Mouse (Mus musculus) thymus, postnatal 36 days (tissue): ENCODE data around the gene Keap1.

Experiments
- DNase-seq, 2 experiments: peaks; one replicate each; pipeline ENCODE4 v3.0.0; 2022; ENCODE audit warnings: mixed read lengths in 2 of 2

Keap1 gene

DNA sequence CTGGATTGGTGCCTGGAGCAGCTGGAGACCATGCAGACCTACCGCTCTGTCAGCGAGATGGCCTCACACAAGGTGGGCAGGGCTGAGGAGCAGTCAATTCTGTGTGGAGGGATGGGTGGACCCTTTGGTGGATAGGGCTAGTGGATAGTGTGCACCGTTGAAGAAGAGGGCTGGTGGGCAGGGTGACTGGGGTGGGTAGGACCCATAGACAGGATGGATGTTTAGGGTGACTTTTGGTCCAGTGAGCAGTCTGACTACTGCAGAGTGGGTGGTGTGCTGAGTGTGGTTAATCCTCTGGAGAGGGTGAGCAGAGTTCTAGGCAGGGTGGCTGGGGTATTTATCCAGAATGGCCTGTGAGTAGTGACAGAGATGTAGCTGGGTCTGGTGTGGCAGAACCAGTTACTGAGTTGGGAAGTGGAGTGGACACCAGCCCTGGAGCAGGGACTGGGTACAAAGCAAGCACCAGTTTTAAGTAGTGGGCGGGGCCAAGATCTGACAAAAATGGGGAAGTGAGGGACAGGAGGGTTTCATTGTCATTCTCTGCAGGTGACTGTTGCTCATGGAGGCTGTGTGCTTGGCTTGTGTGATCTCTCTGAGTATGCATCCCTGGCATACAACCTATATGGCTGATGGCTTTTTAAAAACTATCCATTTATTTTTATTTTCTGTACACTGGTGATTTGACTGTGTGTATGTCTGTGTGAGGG, 44.2 kb downstream of the Keap1 start:
- DNase-seq: no peak

DNA sequence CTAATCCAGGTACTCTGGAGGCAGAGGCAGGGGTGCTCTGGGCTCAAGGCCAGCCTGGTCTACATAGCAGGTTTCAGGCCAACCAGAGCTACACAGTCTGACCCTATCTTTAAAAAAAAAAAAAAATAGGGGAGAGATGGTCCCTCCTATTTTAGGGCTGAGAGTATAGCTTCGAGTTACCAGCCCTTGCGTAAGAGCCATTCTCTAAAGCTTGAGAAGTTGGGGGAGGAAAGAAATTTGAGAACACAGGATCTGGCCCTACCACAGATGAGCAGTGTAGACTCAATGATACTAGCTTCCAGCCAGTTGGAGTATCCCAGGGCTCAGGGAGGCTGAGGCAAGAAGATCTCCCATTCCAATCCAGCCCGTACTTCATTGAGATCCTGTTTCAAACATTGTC, 45.4 kb downstream of the Keap1 start:
- DNase-seq: no peak

DNA sequence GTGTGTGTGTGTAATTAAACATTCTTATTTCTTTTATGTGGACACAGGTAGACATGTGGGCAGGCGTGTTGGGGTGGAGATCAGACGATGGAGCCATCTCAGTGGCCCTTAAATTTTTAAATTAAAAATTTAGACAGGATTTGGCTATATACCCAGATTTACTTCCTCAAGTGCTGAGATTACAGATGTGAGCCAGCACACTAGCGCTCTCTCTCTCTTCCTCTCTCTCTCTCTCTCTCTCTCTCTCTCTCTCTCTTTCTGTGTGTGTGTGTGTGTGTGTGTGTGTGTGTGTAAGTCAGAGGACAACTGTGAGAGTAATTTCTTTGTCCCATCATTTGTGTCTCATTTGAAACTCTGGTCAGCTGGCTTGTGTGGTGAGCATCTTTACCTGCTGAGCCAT, 48.5 kb downstream of the Keap1 start:
- no peak for DNase-seq

DNA sequence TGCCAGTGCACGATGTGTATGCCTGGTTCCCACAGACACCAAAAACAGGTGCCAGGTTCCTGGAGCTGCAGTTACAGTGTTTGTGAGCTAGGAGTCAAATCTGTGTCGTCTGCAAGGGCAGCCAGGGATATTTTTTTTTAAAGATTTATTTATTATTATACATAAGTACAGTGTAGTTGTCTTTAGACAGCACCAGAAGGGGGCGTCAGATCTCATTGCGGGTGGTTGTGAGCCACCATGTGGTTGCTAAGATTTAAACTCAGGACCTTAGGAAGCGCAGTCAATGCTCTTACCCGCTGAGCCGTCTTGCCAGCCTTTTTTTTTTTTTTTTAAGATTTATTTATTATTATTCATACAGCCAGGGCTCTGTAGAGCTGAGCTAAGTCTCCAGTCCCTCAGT, 49.3 kb downstream of the Keap1 start:
- no peak for DNase-seq

DNA sequence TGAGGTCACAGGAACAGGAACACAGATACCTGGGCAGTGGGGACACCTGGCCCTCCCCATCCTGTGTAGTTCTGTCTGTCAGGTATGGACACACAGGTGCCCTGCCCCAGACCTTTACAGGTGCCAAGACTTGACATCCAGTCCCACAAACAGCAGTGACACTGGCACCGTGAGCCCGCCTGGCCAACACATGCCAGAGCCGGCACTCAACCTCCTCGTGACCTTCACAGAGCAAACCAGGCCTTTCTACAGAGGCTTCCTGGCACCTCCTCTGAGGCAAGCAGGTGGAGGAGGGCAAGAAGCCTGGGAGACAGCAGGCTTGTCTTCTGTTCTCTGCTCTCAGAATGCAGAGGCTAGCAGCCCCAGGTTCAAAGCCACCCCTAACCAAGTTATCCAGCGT, 53.7 kb downstream of the Keap1 start:
- DNase-seq: no peak

DNA sequence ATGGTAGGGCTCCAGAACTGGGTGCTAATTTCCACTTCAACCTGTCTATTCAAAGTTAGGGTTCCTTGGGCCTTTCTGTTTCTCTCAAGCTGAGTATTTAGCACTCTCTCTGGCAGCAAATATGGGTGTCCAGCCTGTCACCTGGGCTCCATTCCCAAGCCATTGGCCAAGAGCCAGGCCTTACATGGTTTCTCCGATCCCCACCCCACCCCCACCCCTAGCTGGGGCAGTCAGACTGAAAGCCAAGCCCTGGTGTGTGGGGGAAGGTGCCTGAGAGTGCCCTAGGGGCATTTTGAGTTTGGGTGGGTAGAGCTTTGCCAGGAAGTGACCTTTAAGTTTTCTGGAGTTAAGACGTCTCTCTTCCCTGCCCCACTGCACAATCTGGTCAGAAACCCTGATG, 54.4 kb downstream of the Keap1 start:
- no peak for DNase-seq

DNA sequence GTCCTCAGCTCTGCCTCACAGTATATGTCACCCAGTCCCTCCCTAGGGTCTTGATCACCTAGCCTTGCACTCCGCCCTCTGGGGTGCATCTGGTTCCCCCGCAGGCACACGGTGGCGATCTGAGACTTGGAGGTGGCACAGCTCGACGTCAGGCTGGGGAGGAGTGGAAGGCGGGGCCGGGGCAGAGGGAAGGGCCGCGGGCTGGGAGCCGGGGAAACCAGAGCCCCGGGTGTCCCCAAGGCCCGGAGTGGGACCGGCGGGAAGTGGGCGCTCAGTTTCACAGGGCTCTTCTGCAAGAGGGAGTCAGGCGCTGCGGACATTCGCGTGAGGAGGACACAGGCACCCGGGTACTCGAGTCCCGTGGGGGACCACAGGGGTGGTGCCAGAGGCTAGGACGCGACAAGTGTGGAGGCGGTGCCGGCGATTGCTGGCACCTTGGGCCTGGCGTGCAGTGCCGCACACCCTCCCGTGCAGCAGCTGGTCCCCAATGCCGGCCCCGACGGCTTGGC, 55.2 kb downstream of the Keap1 start:
- DNase-seq: peak; percentile 58 to 69

DNA sequence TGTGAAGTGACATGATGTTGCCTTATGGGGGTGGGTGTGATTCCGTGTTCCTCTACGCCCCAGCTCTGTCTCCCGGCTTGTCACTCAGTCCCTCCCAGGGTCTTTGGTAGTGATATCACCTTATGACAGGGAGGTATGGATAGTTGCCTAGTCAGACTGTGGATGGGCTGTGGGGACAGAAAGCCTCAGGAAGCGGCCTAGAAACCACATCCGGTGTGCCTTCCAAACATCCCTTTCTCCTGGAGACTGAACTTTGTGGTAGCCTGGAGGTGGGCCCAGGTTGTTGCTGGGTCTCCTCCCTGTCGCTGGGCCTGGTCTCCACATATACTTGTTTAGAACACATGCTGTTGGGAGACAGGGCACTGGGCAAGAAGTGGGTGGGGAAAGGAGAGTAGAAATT, 55.7 kb downstream of the Keap1 start:
- DNase-seq: no peak

DNA sequence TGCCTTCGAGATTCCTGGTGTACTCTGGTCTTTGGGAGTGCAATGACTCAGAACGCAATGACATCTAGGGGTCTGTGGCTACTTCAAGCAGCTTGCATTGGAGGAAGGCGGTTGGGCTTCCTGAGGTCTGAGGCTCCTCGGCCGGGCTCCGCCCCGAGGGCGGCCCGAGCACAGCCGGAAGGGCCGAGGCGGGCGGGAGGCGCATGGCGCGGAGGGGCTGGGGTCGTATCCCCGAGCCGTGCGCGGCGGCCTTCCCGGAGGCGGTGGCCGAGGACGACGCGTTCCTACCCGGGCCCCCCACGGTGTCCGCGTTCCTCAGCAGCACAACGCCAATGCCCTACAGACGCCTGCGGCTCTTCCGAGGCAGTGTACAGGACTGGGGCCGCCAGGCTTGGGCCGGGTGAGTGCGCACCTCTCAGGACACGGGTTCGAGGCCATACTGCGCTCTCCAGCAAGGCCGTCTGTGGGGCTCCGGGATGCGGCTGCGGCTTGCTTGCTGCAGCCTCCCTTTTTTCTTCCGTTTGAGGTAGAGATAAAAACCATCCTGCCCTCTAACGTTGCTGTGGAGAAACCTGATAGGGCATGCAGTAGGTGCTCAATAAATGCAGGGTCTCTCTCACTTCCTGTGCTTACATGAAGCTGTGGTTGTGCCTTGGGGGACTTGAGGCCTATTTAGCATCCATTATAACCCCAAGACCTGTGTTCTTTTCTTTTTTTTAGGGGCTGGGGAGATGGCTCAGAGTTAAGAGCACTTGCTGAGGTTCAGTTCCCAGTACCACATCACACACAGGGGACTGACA, 57.5 kb downstream of the Keap1 start:
- DNase-seq: no peak

DNA sequence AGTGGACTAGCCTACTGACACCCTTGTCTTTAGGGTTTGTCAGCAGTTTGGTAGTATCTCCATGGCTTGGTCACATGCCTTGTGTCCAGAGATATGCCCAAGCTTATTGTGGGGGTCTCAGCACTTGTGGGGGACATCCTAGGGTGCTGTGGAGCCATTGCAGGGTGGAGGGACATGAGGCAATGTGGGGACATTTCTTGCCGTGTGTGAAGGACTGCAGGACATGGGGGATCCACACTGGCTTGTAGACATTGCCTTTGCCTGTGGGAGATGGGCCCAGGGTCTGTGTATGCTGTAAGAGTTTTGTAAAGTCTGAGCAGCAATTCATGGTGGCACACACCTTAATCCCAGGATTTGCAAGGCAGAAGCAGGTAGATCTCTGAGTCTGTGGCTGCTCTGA, 58.3 kb downstream of the Keap1 start:
- no peak for DNase-seq

DNA sequence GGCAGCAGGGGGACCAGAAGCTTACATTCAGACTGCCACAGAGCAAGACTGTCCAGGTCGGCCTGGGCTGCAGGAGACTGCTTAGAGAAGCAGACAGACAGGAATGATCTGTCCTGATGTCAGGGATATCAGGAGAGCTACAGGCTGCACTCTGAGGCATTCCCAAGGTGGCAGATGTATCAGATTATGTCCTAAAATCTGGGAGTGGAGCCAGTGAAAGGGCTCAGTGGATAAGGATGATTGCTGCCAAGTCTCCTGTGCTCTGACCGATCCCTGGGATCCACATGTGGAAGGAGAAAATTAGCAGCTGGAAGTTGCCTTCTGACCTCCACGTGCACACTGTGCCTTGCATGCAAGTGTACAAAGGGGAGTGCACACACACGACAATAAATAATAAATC, 58.8 kb downstream of the Keap1 start:
- no peak for DNase-seq
